Mouse (Mus musculus) forebrain, embryonic 14.5 days (tissue): ENCODE data around the gene Hibadh. TPM values are rescaled to one million over a fixed set of nuclear protein-coding genes. Genes with fewer than 3 reads are reported as not detected.

ENCODE experiments used
- ATAC-seq: fragments of 200-750 bp; cut with Nextera tagmentation; 2 replicates; pipeline ENCODE4 v1.8.0; 2017; ENCODE audit warnings: mild to moderate bottlenecking, moderate library complexity
- DNase-seq: peaks from one replicate; pipeline ENCODE4 v3.0.0-alpha.2; 2015; ENCODE audit warnings: low spot score
- H3K27ac ChIP-seq: fragments of 300-500 bp; sonication (generic); 2 replicates; pipeline ENCODE4 v1.5.1; 2014; ENCODE audit warnings: low read depth, mild to moderate bottlenecking, control low read depth, low read length, moderate library complexity
- H3K27me3 ChIP-seq: fragments of 300-500 bp; sonication (generic); replicated peaks from 2 replicates; pipeline ENCODE4 v1.6.1; 2014; ENCODE audit warnings: low read length, control low read depth, mixed read lengths; ENCODE audit not compliant: control insufficient read depth, insufficient read depth
- H3K36me3 ChIP-seq: fragments of 300-500 bp; sonication (generic); 2 replicates; pipeline ENCODE4 v1.6.1; 2014; ENCODE audit warnings: low read length, control low read depth; ENCODE audit not compliant: control insufficient read depth, insufficient read depth
- H3K4me1 ChIP-seq: fragments of 300-500 bp; sonication (generic); 2 replicates; pipeline ENCODE4 v1.6.1; 2014; ENCODE audit warnings: antibody characterized with exemption, low read length, control low read depth; ENCODE audit not compliant: control insufficient read depth, insufficient read depth
- H3K4me2 ChIP-seq: fragments of 300-500 bp; sonication (generic); 2 replicates; pipeline ENCODE4 v1.6.1; 2014; ENCODE audit warnings: mild to moderate bottlenecking, control low read depth, low read length
- H3K4me3 ChIP-seq: fragments of 300-500 bp; sonication (generic); 2 replicates; pipeline ENCODE4 v1.5.1; 2014; ENCODE audit warnings: low read depth, low read length, control low read depth
- H3K9ac ChIP-seq: fragments of 300-500 bp; sonication (generic); 2 replicates; pipeline ENCODE4 v1.6.1; 2014; ENCODE audit warnings: mild to moderate bottlenecking, low read length, control low read depth, moderate library complexity
- H3K9me3 ChIP-seq: fragments of 300-500 bp; sonication (generic); replicated peaks from 2 replicates; pipeline ENCODE4 v1.6.1; 2016; ENCODE audit warnings: low read length, control low read depth, mixed read lengths; ENCODE audit not compliant: control insufficient read depth
- WGBS: fragments of 180-500 bp; shearing (Covaris S2); extraction: QIAGEN DNeasy Blood & Tissue Kit; methylation state at CpG from one replicate; pipeline ENCODE4 v1.1.7; 2014; 5-methylcytosine and 5-hydroxymethylcytosine counted together
- polyA plus RNA-seq: library from polyadenylated mRNA; unstranded; fragments of >200 nt; fragmentation: Nextera tagmentation; extraction: Ambion mirVana; gene quantifications from 2 replicates; pipeline ENCODE4 v1.2.1, GENCODE M21; 2014

Gene Hibadh
- polyA plus RNA-seq, 1 experiment from 2014 or later = 41.1 TPM

GRCm38 (mm10) chr6:52629180-52629579 is 11.0 kb downstream of the Hibadh start:
- H3K9ac ChIP-seq = no peak overlapping the region
- H3K27me3 ChIP-seq = no peaks in the 10 kb centered on the region
- WGBS = 93% methylated on average over 4 of the region's 4 CpGs
- ATAC-seq = no peak
- no peak overlapping the region for H3K4me3 ChIP-seq
- no peaks in the 10 kb centered on the region for H3K9me3 ChIP-seq
- no peak for DNase-seq
- H3K36me3 ChIP-seq = peaks cover 5% of the 10 kb centered on the region
- no peak overlapping the region for H3K4me2 ChIP-seq
- no peak overlapping the region for H3K27ac ChIP-seq
- H3K4me1 ChIP-seq = no peaks in the 10 kb centered on the region

GRCm38 (mm10) chr6:52626735-52627134 is 13.5 kb downstream of the Hibadh start:
- Histone ChIP-seq H3K4me1 (no peaks in the 10 kb centered on the region), H3K27me3 (no peaks in the 10 kb centered on the region), H3K9ac (no peak overlapping the region), H3K4me2 (no peak overlapping the region), H3K36me3 (peaks cover 5% of the 10 kb centered on the region), H3K27ac (no peak overlapping the region), H3K4me3 (no peak overlapping the region), H3K9me3 (no peaks in the 10 kb centered on the region)
- 93% methylated on average over 4 of the region's 4 CpGs for WGBS
- DNase-seq (no peak), ATAC-seq (no peak)

GRCm38 (mm10) chr6:52623741-52624140 is 16.4 kb downstream of the Hibadh start:
- H3K4me1 ChIP-seq = no peaks in the 10 kb centered on the region
- peaks cover 7% of the 10 kb centered on the region; the same call in 1 of the 2 replicates for H3K36me3 ChIP-seq
- H3K27me3 ChIP-seq = no peaks in the 10 kb centered on the region
- whole genome bisulfite sequencing = 55% methylated on average over 3 of the region's 3 CpGs
- no peaks in the 10 kb centered on the region for H3K9me3 ChIP-seq
- DNase-seq (peak; percentile 32), ATAC-seq (no peak)
- H3K4me2 ChIP-seq = no peak overlapping the region
- H3K27ac ChIP-seq = no peak overlapping the region
- no peak overlapping the region for H3K4me3 ChIP-seq
- H3K9ac ChIP-seq = no peak overlapping the region

GRCm38 (mm10) chr6:52621731-52622480 is 18.3 kb downstream of the Hibadh start:
- H3K27ac ChIP-seq = no peak overlapping the region
- no peak overlapping the region for H3K4me2 ChIP-seq
- no peaks in the 10 kb centered on the region for H3K9me3 ChIP-seq
- DNase-seq (no peak), ATAC-seq (no peak)
- no peak overlapping the region for H3K4me3 ChIP-seq
- 83% methylated on average over 11 of the region's 11 CpGs for WGBS
- H3K4me1 ChIP-seq = no peaks in the 10 kb centered on the region
- H3K27me3 ChIP-seq = no peaks in the 10 kb centered on the region
- 0 out of 2 replicates have a peak, but pooled peaks cover 10% of the 10 kb centered on the region for H3K36me3 ChIP-seq
- H3K9ac ChIP-seq = no peak overlapping the region

- WGBS = 86% methylated on average over 2 of the region's 2 CpGs
- Histone ChIP-seq H3K4me3 (no peak overlapping the region), H3K27me3 (no peaks in the 10 kb centered on the region), H3K9ac (no peak overlapping the region), H3K4me1 (no peaks in the 10 kb centered on the region), H3K27ac (no peak overlapping the region), H3K36me3 (0 out of 2 replicates have a peak, but pooled peaks cover 10% of the 10 kb centered on the region), H3K4me2 (no peak overlapping the region), H3K9me3 (no peaks in the 10 kb centered on the region)
- ATAC-seq (no peak), DNase-seq (no peak)
Measured at GRCm38 (mm10) chr6:52620090-52620489, 20.1 kb downstream of the Hibadh start.

- ATAC-seq (no peak), DNase-seq (no peak)
- Histone ChIP-seq H3K27ac (no peak overlapping the region), H3K4me1 (no peaks in the 10 kb centered on the region), H3K9ac (no peak overlapping the region), H3K27me3 (no peaks in the 10 kb centered on the region), H3K9me3 (no peaks in the 10 kb centered on the region), H3K4me3 (no peak overlapping the region), H3K36me3 (no peaks in the 10 kb centered on the region), H3K4me2 (no peak overlapping the region)
- 88% methylated on average over 6 of the region's 6 CpGs for WGBS
Measured at GRCm38 (mm10) chr6:52609626-52610352, 30.4 kb downstream of the Hibadh start.

GRCm38 (mm10) chr6:52608121-52608520 is 32.1 kb downstream of the Hibadh start:
- H3K4me3 ChIP-seq = no peak overlapping the region
- 90% methylated on average over 4 of the region's 4 CpGs for WGBS
- no peaks in the 10 kb centered on the region for H3K9me3 ChIP-seq
- H3K36me3 ChIP-seq = no peaks in the 10 kb centered on the region
- H3K9ac ChIP-seq = no peak overlapping the region
- no peaks in the 10 kb centered on the region for H3K4me1 ChIP-seq
- H3K27ac ChIP-seq = no peak overlapping the region
- ATAC-seq (no peak), DNase-seq (no peak)
- no peak overlapping the region for H3K4me2 ChIP-seq
- H3K27me3 ChIP-seq = no peaks in the 10 kb centered on the region

- no peak for DNase-seq
- Histone ChIP-seq H3K27ac (no peak overlapping the region), H3K4me2 (no peak overlapping the region), H3K9me3 (no peaks in the 10 kb centered on the region), H3K27me3 (no peaks in the 10 kb centered on the region), H3K4me1 (no peaks in the 10 kb centered on the region), H3K9ac (no peak overlapping the region), H3K4me3 (no peak overlapping the region), H3K36me3 (no peaks in the 10 kb centered on the region)
- no peak for ATAC-seq
- 84% methylated on average over 7 of the region's 7 CpGs for WGBS
Measured at GRCm38 (mm10) chr6:52606746-52607347, 33.3 kb downstream of the Hibadh start.
